Mouse (Mus musculus) embryonic facial prominence, embryonic 14.5 days (tissue): ENCODE results near the gene E2f7. TPM values are rescaled to one million over a fixed set of nuclear protein-coding genes. Genes with fewer than 3 reads are reported as not detected.

ENCODE experiments used
- ATAC-seq: fragments of 200-750 bp; cut with Nextera tagmentation; 2 replicates; pipeline ENCODE4 v1.8.0; 2017; ENCODE audit warnings: low read depth, moderate number of reproducible peaks, moderate TSS enrichment
- DNase-seq: peaks from one replicate; pipeline ENCODE4 v3.0.0-alpha.2; 2015; ENCODE audit warnings: low spot score
- H3K27ac ChIP-seq: fragments of 300-500 bp; sonication (generic); replicated peaks from 2 replicates; pipeline ENCODE4 v1.5.1; 2014; ENCODE audit warnings: low read depth, mild to moderate bottlenecking, low read length, moderate library complexity
- H3K27me3 ChIP-seq: fragments of 300-500 bp; sonication (generic); replicated peaks from 2 replicates; pipeline ENCODE4 v1.6.1; 2014; ENCODE audit warnings: low read length; ENCODE audit not compliant: control insufficient read depth, insufficient read depth
- H3K36me3 ChIP-seq: fragments of 300-500 bp; sonication (generic); 2 replicates; pipeline ENCODE4 v1.6.1; 2014; ENCODE audit warnings: low read length, mixed read lengths; ENCODE audit not compliant: control insufficient read depth, insufficient read depth
- H3K4me1 ChIP-seq: fragments of 300-500 bp; sonication (generic); 2 replicates; pipeline ENCODE4 v1.6.1; 2014; ENCODE audit warnings: antibody characterized with exemption, low read length; ENCODE audit not compliant: control insufficient read depth, insufficient read depth
- H3K4me2 ChIP-seq: fragments of 300-500 bp; sonication (generic); 2 replicates; pipeline ENCODE4 v1.6.1; 2014; ENCODE audit warnings: low read depth, mild to moderate bottlenecking, low read length, moderate library complexity, mixed read lengths
- H3K4me3 ChIP-seq: fragments of 300-500 bp; sonication (generic); 2 replicates; pipeline ENCODE4 v1.5.1; 2014; ENCODE audit warnings: low read depth, mild to moderate bottlenecking, low read length
- H3K9ac ChIP-seq: fragments of 300-500 bp; sonication (generic); 2 replicates; pipeline ENCODE4 v1.6.1; 2014; ENCODE audit warnings: low read depth, mild to moderate bottlenecking, low read length, moderate library complexity, mixed read lengths
- H3K9me3 ChIP-seq: fragments of 300-500 bp; sonication (generic); 2 replicates; pipeline ENCODE4 v1.6.1; 2016; ENCODE audit warnings: low read length; ENCODE audit not compliant: control insufficient read depth
- WGBS: fragments of 180-500 bp; shearing (Covaris S2); extraction: QIAGEN DNeasy Blood & Tissue Kit; methylation state at CpG from one replicate; pipeline ENCODE4 v1.1.7; 2014; 5-methylcytosine and 5-hydroxymethylcytosine counted together
- polyA plus RNA-seq: library from polyadenylated mRNA; unstranded; fragments of >200 nt; fragmentation: Nextera tagmentation; extraction: Ambion mirVana; gene quantifications from 2 replicates; pipeline ENCODE4 v1.2.1, GENCODE M21; 2014

The E2f7 gene
- 21.5 and 23.8 TPM in 2 replicates for polyA plus RNA-seq

- Histone ChIP-seq H3K4me1 (peaks cover 6% of the 10 kb centered on the region; the same call in 1 of the 2 replicates), H3K4me2 (peak within 1 kb of the TSS; percentile 96), H3K27me3 (no peaks in the 10 kb centered on the region), H3K4me3 (peak within 1 kb of the TSS; percentile 81), H3K27ac (peak within 1 kb of the TSS; percentile 63), H3K9me3 (no peaks in the 10 kb centered on the region), H3K36me3 (peaks cover 22% of the 10 kb centered on the region), H3K9ac (peak within 1 kb of the TSS; percentile 84)
- DNase-seq (peak; percentile 97), ATAC-seq (peak; percentile 98)
- under 1% methylated on average over 46 of the region's 98 CpGs for WGBS
Measured at GRCm38 (mm10) chr10:110744686-110745639, at the start of gene E2f7. E2f7 (plus strand) TSS chr10:110745439.

- H3K4me3 ChIP-seq: no peak overlapping the region
- H3K27ac ChIP-seq: no peak overlapping the region
- no peaks in the 10 kb centered on the region for H3K27me3 ChIP-seq
- no peak for DNase-seq
- H3K4me2 ChIP-seq: no peak overlapping the region
- no peaks in the 10 kb centered on the region for H3K36me3 ChIP-seq
- 0 out of 2 replicates have a peak, but pooled peaks cover 3% of the 10 kb centered on the region for H3K9me3 ChIP-seq
- no peaks in the 10 kb centered on the region for H3K4me1 ChIP-seq
- WGBS: 61% methylated on average over 1 of the region's 1 CpGs
- ATAC-seq: no peak
- no peak overlapping the region for H3K9ac ChIP-seq
Measured at GRCm38 (mm10) chr10:110701276-110701675, 44.0 kb upstream of the E2f7 start.

- ATAC-seq (no peak), DNase-seq (no peak)
- 0 out of 2 replicates have a peak, but pooled peaks cover 3% of the 10 kb centered on the region for H3K9me3 ChIP-seq
- H3K4me3 ChIP-seq: no peak overlapping the region
- no peak overlapping the region for H3K9ac ChIP-seq
- no peaks in the 10 kb centered on the region for H3K36me3 ChIP-seq
- H3K27ac ChIP-seq: no peak overlapping the region
- no peaks in the 10 kb centered on the region for H3K27me3 ChIP-seq
- H3K4me1 ChIP-seq: no peaks in the 10 kb centered on the region
- WGBS: 50% methylated on average over 9 of the region's 9 CpGs
- H3K4me2 ChIP-seq: no peak overlapping the region
Measured at GRCm38 (mm10) chr10:110705672-110706071, 39.6 kb upstream of the E2f7 start.

GRCm38 (mm10) chr10:110707390-110708113 lies 37.7 kb upstream of the E2f7 start:
- Histone ChIP-seq H3K27ac (no peak overlapping the region), H3K9me3 (0 out of 2 replicates have a peak, but pooled peaks cover 3% of the 10 kb centered on the region), H3K4me3 (no peak overlapping the region), H3K36me3 (no peaks in the 10 kb centered on the region), H3K9ac (no peak overlapping the region), H3K4me2 (no peak overlapping the region), H3K27me3 (no peaks in the 10 kb centered on the region), H3K4me1 (no peaks in the 10 kb centered on the region)
- ATAC-seq: no peak
- WGBS: 51% methylated on average over 16 of the region's 16 CpGs
- DNase-seq: peak; percentile 19

- Histone ChIP-seq H3K4me1 (no peaks in the 10 kb centered on the region), H3K9ac (no peak overlapping the region), H3K4me3 (no peak overlapping the region), H3K27me3 (no peaks in the 10 kb centered on the region), H3K36me3 (no peaks in the 10 kb centered on the region), H3K4me2 (no peak overlapping the region), H3K27ac (no peak overlapping the region), H3K9me3 (no peaks in the 10 kb centered on the region)
- WGBS: 71% methylated on average over 10 of the region's 10 CpGs
- no peak for DNase-seq
- ATAC-seq: no peak; the same call in 1 of the 2 replicates
Measured at GRCm38 (mm10) chr10:110716887-110717286, 28.4 kb upstream of the E2f7 start.

GRCm38 (mm10) chr10:110726431-110726830 lies 18.8 kb upstream of the E2f7 start:
- no peak for DNase-seq
- WGBS: 79% methylated on average over 15 of the region's 15 CpGs
- Histone ChIP-seq H3K4me2 (no peak overlapping the region), H3K9me3 (no peaks in the 10 kb centered on the region), H3K4me3 (no peak overlapping the region), H3K27me3 (no peaks in the 10 kb centered on the region), H3K36me3 (no peaks in the 10 kb centered on the region), H3K27ac (no peak overlapping the region), H3K4me1 (no peaks in the 10 kb centered on the region), H3K9ac (no peak overlapping the region)
- no peak for ATAC-seq

- no peak overlapping the region for H3K27ac ChIP-seq
- H3K4me2 ChIP-seq: no peak overlapping the region
- no peaks in the 10 kb centered on the region for H3K4me1 ChIP-seq
- no peak overlapping the region for H3K4me3 ChIP-seq
- 58% methylated on average over 4 of the region's 4 CpGs for whole genome bisulfite sequencing
- H3K9ac ChIP-seq: no peak overlapping the region
- H3K27me3 ChIP-seq: no peaks in the 10 kb centered on the region
- H3K9me3 ChIP-seq: no peaks in the 10 kb centered on the region
- ATAC-seq (no peak), DNase-seq (peak; percentile 18)
- H3K36me3 ChIP-seq: no peaks in the 10 kb centered on the region
Measured at GRCm38 (mm10) chr10:110727816-110728215, 17.4 kb upstream of the E2f7 start.

GRCm38 (mm10) chr10:110733343-110733742 lies 11.9 kb upstream of the E2f7 start:
- no peak overlapping the region for H3K4me2 ChIP-seq
- no peaks in the 10 kb centered on the region for H3K27me3 ChIP-seq
- no peaks in the 10 kb centered on the region for H3K4me1 ChIP-seq
- H3K9ac ChIP-seq: no peak overlapping the region
- ATAC-seq: no peak
- H3K36me3 ChIP-seq: no peaks in the 10 kb centered on the region
- 23% methylated on average over 6 of the region's 6 CpGs for WGBS
- no peak overlapping the region for H3K4me3 ChIP-seq
- no peak overlapping the region for H3K27ac ChIP-seq
- peak; percentile 76 for DNase-seq
- no peaks in the 10 kb centered on the region for H3K9me3 ChIP-seq
